Mouse (Mus musculus): ENCODE measurements around the gene Klk13. TPM values are rescaled to one million over a fixed set of nuclear protein-coding genes. Genes with fewer than 3 reads are reported as not detected.

The Klk13 gene
- total RNA-seq (2023), result not detected in 4 replicates

GRCm38 (mm10) chr7:43712267-43712666 lies at the start of gene Klk13:
Gene Klk13 (plus strand): TSS chr7:43712567.

GRCm38 (mm10) chr7:43671809-43672580 lies 40.4 kb upstream of the Klk13 start, which contains the start of gene Ctu1:
Gene Ctu1 (plus strand): TSS chr7:43672016.

GRCm38 (mm10) chr7:43690118-43690517 lies 22.2 kb upstream of the Klk13 start, which contains the start of gene Klk14:
Gene Klk14 (plus strand): TSS chr7:43690418.

GRCm38 (mm10) chr7:43768597-43768996 lies 56.2 kb downstream of the Klk13 start, which contains the start of gene Klk12:
Gene Klk12 (plus strand): TSS chr7:43768897.

GRCm38 (mm10) chr7:43774364-43774763 lies 62.0 kb downstream of the Klk13 start, which contains the start of gene Klk11:
Gene Klk11 (plus strand): TSS chr7:43774604.

Other genes starting within 250 kb of the Klk13 start
- gene Vsig10l, start 249.4 kb upstream of the Klk13 start, total RNA-seq (2023), result 2.0 to 4.9 TPM (median 2.6 TPM) in 4 replicates
- gene Iglon5, start 222.5 kb upstream of the Klk13 start, total RNA-seq (2023), result not detected in 4 replicates
- not detected in 4 replicates for gene 4931406B18Rik, start 206.6 kb upstream of the Klk13 start, total RNA-seq (2023)
- gene Cd33, start 168.1 kb upstream of the Klk13 start, total RNA-seq (2023), result 1.9 to 3.1 TPM (median 2.9 TPM) in 4 replicates
- gene Zfp658, start 150.3 kb upstream of the Klk13 start, total RNA-seq (2023), result 2.2 to 3.0 TPM (median 2.9 TPM) in 4 replicates
- gene Zfp719, start 133.0 kb upstream of the Klk13 start, total RNA-seq (2023), result 9.0 to 13.8 TPM (median 10.3 TPM) in 4 replicates
- 0.30 to 0.34 TPM in 2 of 4 replicates, not detected in the others for gene Zfp819, start 105.4 kb upstream of the Klk13 start, total RNA-seq (2023)
- not detected in 4 replicates for gene Ceacam18, start 77.9 kb upstream of the Klk13 start, total RNA-seq (2023)
- gene Siglece, start 52.4 kb upstream of the Klk13 start, total RNA-seq (2023), result 1.2 to 2.4 TPM (median 1.6 TPM) in 4 replicates
- 4.6 to 7.3 TPM (median 5.8 TPM) in 4 replicates for gene Ctu1, start 40.6 kb upstream of the Klk13 start, total RNA-seq (2023)
- not detected in 4 replicates for gene Klk14, start 22.1 kb upstream of the Klk13 start, total RNA-seq (2023)
- gene Klk12, start 56.3 kb downstream of the Klk13 start, total RNA-seq (2023), result not detected in 4 replicates
- gene Klk11, start 62.0 kb downstream of the Klk13 start, total RNA-seq (2023), result not detected in 4 replicates
- not detected in 4 replicates for gene Klk10, start 68.5 kb downstream of the Klk13 start, total RNA-seq (2023)
- not detected in 4 replicates for gene Klk9, start 79.3 kb downstream of the Klk13 start, total RNA-seq (2023)
- 4.6 to 6.5 TPM (median 6.0 TPM) in 4 replicates for gene Klk8, start 85.0 kb downstream of the Klk13 start, total RNA-seq (2023)
- not detected in 4 replicates for gene Klk7, start 98.7 kb downstream of the Klk13 start, total RNA-seq (2023)
- not detected in 4 replicates for gene Klk6, start 111.9 kb downstream of the Klk13 start, total RNA-seq (2023)
- not detected in 4 replicates for gene Klk5, start 129.4 kb downstream of the Klk13 start, total RNA-seq (2023)
- not detected in 4 replicates for gene Klk4, start 168.6 kb downstream of the Klk13 start, total RNA-seq (2023)
- not detected in 4 replicates for gene Klk15, start 221.2 kb downstream of the Klk13 start, total RNA-seq (2023)
- not detected in 4 replicates for gene Klk1b8, start 238.1 kb downstream of the Klk13 start, total RNA-seq (2023)

Data from B cell, adult 62 days (primary cell).